Mouse (Mus musculus) C2C12 (cell line): ENCODE measurements around the gene Srsf6. TPM values are rescaled to one million over a fixed set of nuclear protein-coding genes. Genes with fewer than 3 reads are reported as not detected.
A peak's percentile ranks its signal among the peaks of the same experiment; 100 is the strongest.

Experiments used
- H3K27me3 ChIP-seq: one replicate; pipeline ENCODE4 v1.6.1; 2011; ENCODE audit not compliant: control insufficient read depth, insufficient read depth, insufficient read length
- H3K36me3 ChIP-seq: one replicate; pipeline ENCODE4 v1.6.1; 2011; ENCODE audit not compliant: control insufficient read depth, insufficient read depth
- H3K4me3 ChIP-seq: one replicate; pipeline ENCODE4 v1.5.1; 2011; ENCODE audit warnings: mild to moderate bottlenecking, control low read depth; ENCODE audit not compliant: poor library complexity, insufficient read depth, severe bottlenecking
- H3K79me2 ChIP-seq: one replicate; pipeline ENCODE4 v1.6.1; 2011; ENCODE audit not compliant: control insufficient read depth, insufficient read depth
- H3K79me3 ChIP-seq: one replicate; pipeline ENCODE4 v1.6.1; 2011; ENCODE audit warnings: low read depth, control low read depth
- H3ac ChIP-seq: one replicate; pipeline ENCODE3; 2011; ENCODE audit warnings: low read depth; ENCODE audit not compliant: control insufficient read depth, insufficient read length
- CEBPB ChIP-seq: IDR thresholded peaks from one replicate; pipeline ENCODE4 v1.6.1; 2011; ENCODE audit warnings: low read depth, mild to moderate bottlenecking, control low read depth, moderate library complexity
- CTCF ChIP-seq: IDR thresholded peaks from one replicate; pipeline ENCODE4 v1.5.1; 2011; ENCODE audit not compliant: control insufficient read depth, insufficient read depth, insufficient read length
- FOSL1 ChIP-seq: IDR thresholded peaks from one replicate; pipeline ENCODE4 v1.8.0; 2011; ENCODE audit warnings: mild to moderate bottlenecking, low read length; ENCODE audit not compliant: poor library complexity, insufficient read depth, severe bottlenecking
- MAX ChIP-seq: IDR thresholded peaks from one replicate; pipeline ENCODE4 v1.6.1; 2011; ENCODE audit warnings: mild to moderate bottlenecking, control low read depth
- polyA plus RNA-seq: library from polyadenylated mRNA; unstranded; fragments of >200 nt; fragmentation: generic; extraction: Trizol; gene quantifications from one replicate; pipeline ENCODE4 v1.2.1, GENCODE M21; 2012; ENCODE audit warnings: missing spikeins

Gene Srsf6
- polyA plus RNA-seq, 1 experiment: 119 TPM

GRCm38 (mm10) chr2:162984381-162984780, 53.1 kb downstream of the Srsf6 start:
- H3K79me2 ChIP-seq: no peaks in the 10 kb centered on the region
- TF ChIP-seq CTCF (no peak), MAX (no peak), FOSL1 (no peak)
- no peaks in the 10 kb centered on the region for H3K36me3 ChIP-seq
- H3K27me3 ChIP-seq: no peaks in the 10 kb centered on the region
- no peak overlapping the region for H3ac ChIP-seq
- H3K79me3 ChIP-seq: no peaks in the 10 kb centered on the region
- H3K4me3 ChIP-seq: no peak overlapping the region

DNA sequence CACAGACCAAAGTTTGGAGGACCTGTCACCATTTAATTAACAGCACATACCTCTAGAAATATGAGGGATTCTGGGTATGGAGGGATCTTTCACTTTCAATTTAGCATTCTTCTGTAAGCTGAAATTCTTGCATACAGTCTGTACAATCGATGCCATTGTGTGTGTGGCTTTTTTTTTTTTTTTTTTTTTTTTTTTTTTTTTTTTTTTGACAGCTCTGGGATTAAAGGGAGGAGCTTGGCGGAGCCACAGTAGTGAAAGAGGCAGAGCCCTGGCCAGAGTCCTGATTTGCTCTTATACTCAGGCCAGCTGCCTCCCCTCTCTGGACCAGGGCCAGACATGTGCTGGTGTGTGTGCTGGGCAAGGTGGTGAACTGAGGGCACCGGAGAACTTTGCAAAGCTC, 54.6 kb downstream of the Srsf6 start:
- H3K79me3 ChIP-seq: no peaks in the 10 kb centered on the region
- H3K36me3 ChIP-seq: no peaks in the 10 kb centered on the region
- TF ChIP-seq CEBPB: no peak
- peak; percentile 22 for TF ChIP-seq MAX
- H3K79me2 ChIP-seq: no peaks in the 10 kb centered on the region
- H3ac ChIP-seq: no peak overlapping the region
- H3K4me3 ChIP-seq: no peak overlapping the region
- H3K27me3 ChIP-seq: no peaks in the 10 kb centered on the region

Other genes starting within 250 kb of the Srsf6 start
- gene L3mbtl1, start 11.9 kb downstream of the Srsf6 start, polyA plus RNA-seq: 0.01 TPM
- gene Sgk2, start 55.8 kb downstream of the Srsf6 start, polyA plus RNA-seq: 0.07 TPM
- 17.6 TPM for gene Ift52, start 85.8 kb downstream of the Srsf6 start, polyA plus RNA-seq
- gene Mybl2, start 123.2 kb downstream of the Srsf6 start, polyA plus RNA-seq: 37.8 TPM
- 0.05 TPM for gene Gtsf1l, start 156.3 kb downstream of the Srsf6 start, polyA plus RNA-seq